Mouse (Mus musculus) erythroblast, adult 5-6 weeks (primary cell): ENCODE measurements around the gene Per1. TPM values are rescaled to one million over a fixed set of nuclear protein-coding genes. Genes with fewer than 3 reads are reported as not detected.
A peak's percentile ranks its signal among the peaks of the same experiment; 100 is the strongest.

Experiments
- ATAC-seq: replicated peaks from 2 replicates; pipeline ENCODE4 v1.8.0; 2016; ENCODE audit warnings: moderate number of reproducible peaks, mild to moderate bottlenecking, moderate TSS enrichment, inconsistent platforms; ENCODE audit not compliant: poor library complexity, low FRiP score, severe bottlenecking
- total RNA-seq, 2 experiments: library from RNA; stranded (forward) in 1 of 2; stranded (reverse) in 1 of 2; fragments of 150-400 nt in 1 of 2; fragments of 200-764, 138-1000 nt in 1 of 2; gene quantifications; 2 replicates each; pipeline versions ENCODE4 v1.2.3 to v1.2.4; 2015 to 2017; ENCODE audit warnings: low replicate concordance in 2 of 2

The Per1 gene
- total RNA-seq, 2 experiments from 2014 or later, result 1.9 to 2.3 TPM

DNA sequence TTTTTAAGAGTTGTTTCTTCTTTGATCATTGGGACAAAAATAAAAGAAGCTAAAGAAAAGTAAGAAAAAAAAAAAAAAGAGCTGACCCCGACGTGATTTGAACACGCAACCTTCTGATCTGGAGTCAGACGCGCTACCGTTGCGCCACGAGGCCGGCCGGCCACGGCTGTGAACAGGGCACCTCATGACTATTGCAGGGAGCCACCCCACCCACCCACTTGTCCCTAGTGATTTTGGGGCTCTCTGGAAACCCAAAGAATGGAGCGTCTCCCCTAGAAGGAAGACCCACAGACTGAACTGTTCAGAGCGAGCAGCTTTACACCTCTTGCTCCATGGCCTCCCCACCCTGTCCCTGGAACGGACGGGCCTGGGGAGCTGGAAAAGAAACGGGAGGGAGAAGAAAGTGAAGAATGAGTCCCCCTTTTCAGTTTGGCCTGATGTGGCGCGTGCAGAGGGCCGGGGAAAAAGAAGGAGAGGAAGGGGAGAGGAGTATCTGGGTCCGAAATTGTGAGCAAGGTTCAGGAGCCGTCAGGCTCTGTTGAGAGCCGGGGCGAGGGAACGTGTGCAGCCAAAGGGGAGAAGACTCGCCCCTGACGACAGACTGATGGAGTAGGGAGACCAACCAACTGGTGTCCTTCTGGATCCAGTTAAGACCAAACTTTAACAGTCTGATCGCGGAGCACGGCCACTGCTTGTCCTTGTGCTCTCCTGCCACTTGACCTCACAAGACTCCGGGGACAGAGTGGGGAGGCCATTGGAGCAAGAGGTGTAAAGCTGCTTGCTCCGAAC lies 31.4 kb upstream of the Per1 start:
- peak; percentile 22; the same call in 1 of the 2 replicates for ATAC-seq

DNA sequence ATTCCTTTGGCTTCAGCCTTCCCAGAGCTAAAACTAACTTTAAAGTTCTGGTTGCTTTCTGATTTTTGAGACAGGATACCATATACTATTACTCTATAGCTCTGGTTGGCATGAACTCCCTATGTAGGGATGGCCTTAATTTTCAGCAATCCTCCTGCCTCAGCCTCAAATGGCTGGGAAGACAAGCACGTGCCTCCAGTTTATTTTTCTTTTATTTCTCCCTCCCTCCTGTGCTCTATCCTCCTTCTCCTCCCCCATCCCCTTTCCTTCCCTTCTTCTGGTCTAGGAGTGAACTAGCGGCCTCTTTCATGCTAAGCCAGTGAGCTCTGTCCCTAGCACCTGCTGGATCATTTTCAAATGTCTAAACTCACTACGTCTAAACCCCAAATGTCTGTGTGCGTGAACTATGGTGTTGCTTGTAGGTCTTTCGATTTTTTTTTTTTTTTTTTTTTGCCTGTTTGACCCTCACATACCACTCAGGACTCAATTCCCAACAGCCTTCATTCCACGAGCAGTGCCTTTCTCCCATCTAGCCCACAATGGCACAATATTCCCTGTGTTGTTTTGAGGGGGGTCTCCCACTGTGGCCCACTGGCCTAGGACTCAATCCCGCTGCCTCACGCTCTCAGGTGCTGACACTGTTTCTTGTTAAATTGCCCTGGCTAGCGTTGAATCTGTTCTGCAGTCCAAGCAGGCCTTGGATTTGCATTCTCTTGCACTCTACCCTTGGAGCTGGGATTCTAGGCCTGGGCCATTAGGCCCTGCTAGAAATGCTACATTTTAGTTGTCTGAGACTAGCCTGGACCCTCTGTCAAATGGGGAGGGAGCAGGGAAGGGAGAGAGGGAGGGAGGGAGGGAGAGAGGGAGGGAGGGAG lies 30.5 kb upstream of the Per1 start:
- no peak for ATAC-seq

DNA sequence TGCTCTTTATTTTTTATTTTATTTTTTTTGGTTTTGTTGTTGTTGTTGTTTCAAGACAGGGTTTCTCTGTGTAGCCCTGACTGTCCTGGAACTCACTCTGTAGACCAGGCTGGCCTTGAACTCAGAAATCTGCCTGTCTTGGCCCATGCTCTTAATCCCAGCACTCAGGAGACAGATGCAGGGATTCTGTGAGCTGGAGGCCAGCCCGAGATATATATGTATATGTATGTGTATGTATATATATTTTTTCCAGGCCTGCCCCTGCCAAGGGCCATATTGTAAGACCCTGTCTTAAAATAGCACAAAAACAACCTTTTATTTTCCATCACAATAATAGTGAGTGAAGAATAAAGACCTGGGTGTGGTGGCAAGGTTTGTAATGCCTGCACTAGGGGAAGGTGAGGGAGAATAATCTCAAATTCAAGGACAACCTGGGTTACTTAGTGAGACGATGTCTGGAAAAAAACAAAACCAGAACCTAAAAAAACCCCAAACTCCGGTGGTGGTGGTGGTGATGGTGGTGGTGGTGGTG lies 29.6 kb upstream of the Per1 start:
- no peak for ATAC-seq

DNA sequence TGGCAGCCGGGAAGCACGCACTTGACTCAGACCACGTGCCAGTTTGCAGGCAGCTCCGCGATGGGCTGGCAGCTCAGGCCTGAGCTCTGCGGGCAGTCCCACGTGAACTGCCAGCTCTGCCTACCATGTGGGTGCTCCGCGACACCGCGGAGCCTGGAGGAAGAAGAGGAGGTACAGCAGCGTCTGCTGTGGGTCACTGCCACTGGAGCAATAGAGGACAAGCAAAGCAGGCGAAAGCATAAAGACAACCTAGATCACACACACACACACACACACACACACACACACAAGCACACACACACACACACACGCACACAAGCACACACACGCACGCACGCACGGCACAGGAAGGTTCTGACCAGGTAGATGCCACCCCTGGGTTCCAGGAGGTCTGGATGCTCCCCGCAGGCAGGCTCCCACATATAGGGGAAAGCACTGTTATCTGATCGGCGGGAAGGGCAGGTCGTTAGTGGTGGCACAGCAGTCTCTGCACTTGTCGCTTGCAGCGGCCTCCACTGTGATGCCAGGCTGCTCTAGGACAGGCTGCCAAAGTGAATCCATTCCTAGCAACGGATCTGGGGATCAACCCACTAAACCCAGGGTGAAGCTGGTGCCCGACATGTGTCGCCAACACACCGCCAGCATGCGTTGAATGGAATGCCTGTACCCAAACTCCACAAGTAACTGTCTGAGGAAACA lies 28.7 kb upstream of the Per1 start:
- ATAC-seq, result peak; percentile 26; the same call in 1 of the 2 replicates

DNA sequence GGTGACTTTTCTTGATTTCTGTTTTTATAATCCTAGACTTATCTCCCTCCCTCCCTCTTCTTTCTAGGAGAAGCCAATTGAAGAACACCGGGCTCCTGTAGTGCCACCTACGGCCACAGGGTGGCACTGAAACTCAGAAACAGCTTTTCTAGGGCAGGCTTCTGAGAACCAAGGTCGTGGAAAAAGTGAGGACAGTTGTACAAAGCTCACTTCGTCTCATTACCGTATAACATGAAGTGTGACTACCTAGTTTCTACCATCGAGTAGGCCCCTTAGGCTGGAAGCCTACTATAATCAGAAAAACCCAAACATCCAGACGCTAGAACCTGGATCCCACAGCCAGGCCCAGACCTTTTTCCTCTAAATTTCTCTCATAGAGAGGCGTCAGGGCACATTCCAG lies 28.1 kb upstream of the Per1 start:
- ATAC-seq, result peak; percentile 50

DNA sequence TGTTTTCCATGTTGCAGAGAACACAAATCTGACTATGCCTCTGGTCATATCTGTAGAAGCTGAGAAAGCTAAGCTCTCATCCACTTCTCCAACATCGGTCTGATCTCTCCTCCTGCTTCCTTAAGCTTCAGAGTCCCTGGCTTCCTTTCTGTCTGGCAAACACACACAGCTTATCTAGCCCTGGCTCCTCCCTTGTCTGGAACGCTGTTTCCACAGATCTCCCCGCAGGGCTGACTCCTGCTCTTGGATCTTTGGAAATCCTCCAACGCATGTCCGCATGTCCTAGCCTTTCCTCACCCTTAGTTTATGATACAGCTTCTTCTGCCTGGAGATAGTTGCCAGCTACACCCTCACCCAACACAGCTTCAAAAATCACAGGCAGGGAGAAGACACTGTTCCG lies 27.4 kb upstream of the Per1 start:
- ATAC-seq, result no peak

DNA sequence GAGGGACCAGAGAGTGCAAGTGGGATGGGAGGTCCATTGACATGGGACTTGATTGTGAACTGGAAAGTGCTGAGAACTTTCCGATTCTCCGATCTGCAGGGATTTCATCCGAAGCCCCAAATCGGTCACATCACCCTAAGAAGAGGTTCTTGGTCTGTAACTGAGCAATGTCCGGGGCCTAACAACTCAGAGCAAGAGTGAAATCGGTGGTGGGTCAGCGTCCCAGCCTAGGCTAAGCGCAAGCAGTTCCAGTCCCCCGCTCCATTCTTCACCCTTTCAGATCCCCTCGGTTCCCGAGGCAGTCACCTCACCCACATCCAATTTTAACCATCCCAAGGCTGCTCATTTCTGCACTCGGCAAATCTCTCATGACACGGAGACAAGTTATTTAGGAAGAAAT lies 24.9 kb upstream of the Per1 start:
- no peak for ATAC-seq

DNA sequence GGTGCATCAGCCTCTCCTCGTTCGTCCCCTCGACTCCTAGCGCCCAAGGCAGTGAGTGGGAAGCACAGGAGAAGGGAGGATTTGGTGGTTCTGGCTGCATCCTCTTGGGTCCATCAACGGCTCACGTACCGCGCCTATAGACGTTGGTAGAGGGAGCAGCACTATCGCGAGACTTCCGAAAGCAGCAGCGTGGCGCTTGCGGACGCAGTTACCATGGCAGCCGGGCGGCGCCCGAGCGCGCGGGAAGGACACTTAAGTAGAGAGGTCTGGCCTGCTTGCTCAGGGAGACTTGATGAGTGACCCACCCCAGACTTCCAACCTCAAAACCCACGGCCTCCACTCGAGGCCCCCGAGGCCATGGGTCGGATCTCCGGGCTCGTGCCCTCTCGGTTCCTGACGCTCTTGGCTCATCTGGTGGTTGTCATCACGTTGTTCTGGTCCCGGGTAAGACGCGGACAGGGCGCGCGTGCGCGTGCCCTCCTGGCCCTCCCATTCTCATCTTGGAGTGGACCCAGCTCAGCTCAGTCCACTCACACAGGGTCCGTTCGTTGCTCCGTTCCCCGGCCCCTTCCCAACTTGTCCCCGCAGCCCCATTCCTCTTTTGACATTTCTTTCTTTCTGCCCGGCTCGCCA lies 24.3 kb upstream of the Per1 start, which contains the start of gene Tmem107:
Gene Tmem107 (plus strand): TSS at position 217 of the 633 bp plus-strand sequence.
- peak; percentile 74 for ATAC-seq

DNA sequence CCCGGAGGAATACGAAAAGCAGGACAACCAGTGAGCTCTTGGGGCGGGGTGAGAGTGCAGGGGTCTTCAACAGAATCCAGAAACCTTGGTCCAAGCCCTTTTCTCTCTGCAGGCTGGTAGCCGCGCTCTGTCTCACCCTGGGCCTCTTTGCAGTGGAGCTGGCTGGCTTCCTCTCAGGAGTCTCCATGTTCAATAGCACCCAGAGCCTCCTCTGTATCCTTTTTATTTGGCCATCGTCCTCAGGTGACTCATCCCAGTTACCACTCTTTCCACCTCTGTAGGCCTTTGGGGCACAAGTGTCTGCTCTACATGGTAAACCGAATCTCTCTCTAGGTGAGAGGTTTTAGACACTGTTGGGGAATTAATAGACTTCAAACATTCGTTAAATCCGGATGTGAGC lies 23.8 kb upstream of the Per1 start:
- no peak for ATAC-seq

DNA sequence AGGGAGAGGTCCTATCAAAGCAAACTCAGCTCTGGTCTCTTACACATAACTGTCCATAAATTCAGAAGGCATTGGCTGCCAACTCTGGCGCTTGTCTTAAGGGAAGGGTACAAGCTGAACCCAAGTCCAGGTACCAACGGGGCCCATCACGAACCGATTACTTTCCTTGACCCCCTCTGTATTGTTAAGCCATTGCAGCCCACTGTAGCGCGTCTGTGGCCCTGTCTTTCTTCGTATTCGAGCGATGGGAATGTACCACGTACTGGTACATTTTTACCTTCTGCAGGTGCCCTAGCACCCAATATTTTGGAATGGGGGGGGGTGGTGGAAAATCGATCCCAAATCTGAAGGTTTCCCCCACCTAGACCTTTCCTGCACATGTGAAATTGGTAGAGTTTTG lies 22.8 kb upstream of the Per1 start:
- no peak for ATAC-seq

DNA sequence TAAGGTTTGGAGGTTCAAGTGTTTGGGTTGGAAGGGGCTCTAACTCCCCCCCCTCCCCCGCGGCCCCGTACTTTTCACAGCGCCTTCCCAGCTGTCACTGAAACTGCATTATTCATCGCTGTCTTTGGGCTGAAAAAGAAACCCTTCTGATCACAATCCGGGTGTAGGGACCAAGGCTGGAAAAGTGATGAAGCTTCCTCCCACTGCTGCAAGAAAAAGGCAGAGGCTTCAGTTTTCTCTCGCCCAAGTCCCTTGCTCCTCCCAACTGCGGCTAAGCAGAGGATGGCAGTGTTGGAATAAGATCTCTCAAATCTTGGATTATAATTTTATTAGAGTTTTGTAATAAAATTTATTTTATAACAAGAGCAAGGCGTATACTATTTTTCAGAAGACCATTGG lies 22.4 kb upstream of the Per1 start:
- no peak for ATAC-seq

DNA sequence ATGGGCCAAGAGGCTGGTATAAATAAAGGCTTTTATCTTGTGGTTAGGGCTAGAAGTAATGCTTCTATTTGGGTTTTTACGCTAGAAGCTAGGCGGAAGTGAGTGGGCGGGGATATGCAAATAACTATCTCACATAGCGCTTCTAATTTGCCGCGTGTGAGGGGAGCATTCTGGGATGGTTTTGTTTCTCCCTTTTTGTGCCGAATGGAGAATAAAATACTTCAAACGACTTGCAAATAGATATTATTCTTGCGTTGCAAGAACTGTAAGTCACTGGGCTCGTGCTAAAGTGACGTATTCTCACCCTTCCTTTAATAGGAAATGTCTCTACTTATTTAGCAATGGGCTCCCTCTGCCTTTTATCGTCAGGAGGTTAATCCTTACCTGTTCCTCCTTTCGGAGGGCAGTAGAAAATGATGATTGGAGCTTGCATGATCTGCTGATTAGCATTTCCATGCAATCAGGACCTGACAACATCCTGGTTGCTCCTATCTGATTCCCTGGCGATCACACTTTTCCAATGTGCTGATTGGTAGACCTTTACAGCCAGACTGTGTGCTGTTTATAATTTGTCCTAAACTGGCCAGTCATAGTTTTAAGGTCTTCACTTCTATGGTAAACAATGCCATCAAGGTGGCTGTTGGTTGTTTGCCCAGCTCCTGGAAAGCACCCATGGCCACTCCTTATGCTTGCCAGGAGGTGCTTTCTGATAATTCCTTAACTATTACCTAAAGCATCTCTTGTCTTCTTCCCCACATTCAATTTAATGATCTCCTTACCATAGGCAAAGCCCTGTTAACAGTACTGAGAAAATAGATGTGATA lies 21.7 kb upstream of the Per1 start:
- peak; percentile 69 for ATAC-seq

DNA sequence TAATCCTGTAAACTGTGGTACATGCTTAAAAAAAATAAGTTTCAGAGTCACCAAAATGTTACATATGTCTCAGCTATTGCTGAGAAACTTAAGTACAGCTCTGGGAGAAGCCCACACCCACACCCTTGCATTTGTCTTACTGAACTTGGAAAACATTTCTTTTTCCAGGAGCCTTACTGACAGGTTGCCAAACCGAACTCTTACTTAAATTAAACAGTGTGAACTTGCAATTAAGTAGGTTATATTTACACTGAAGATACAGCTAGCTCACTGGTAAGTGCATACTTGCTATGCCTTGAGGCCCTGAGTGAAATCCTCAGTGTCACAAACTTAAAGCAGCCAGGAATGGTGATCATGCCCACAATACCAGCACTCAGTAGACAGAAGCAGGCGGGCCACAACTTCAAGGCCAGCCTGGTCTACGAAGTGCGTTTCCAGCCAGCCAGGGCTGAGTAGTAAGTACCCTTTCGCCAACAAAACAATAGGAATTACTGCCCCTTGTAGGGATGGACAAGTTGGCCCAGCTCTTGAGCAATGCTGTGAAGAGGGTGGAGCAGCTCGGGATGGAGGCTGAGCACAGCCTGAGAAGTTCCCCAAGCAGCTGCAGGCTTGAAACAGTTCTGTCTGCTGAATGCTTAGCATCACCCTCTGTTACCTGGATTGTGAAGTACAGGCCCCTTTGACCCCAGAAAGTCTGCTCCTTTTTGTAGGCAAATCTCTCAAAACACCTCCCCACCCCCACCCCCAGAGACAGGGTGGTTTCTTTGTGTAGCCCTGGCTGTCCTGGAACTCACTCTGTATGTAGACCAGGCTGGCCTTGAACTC lies 20.9 kb upstream of the Per1 start:
- ATAC-seq, result no peak

DNA sequence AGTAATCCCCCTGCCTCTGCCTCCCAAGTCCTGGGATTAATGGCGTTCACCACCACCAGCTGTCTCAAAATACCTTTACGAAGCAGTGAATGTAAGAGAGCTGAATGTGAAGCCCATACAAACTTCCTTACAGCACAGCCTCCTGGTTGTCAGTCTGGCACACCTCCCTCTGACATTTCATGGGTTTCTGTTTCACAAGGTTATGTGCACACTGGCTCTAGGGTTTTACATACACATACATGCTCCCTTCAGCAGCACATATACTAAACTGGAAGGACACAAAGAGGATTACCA lies 20.3 kb upstream of the Per1 start:
- ATAC-seq, result no peak

DNA sequence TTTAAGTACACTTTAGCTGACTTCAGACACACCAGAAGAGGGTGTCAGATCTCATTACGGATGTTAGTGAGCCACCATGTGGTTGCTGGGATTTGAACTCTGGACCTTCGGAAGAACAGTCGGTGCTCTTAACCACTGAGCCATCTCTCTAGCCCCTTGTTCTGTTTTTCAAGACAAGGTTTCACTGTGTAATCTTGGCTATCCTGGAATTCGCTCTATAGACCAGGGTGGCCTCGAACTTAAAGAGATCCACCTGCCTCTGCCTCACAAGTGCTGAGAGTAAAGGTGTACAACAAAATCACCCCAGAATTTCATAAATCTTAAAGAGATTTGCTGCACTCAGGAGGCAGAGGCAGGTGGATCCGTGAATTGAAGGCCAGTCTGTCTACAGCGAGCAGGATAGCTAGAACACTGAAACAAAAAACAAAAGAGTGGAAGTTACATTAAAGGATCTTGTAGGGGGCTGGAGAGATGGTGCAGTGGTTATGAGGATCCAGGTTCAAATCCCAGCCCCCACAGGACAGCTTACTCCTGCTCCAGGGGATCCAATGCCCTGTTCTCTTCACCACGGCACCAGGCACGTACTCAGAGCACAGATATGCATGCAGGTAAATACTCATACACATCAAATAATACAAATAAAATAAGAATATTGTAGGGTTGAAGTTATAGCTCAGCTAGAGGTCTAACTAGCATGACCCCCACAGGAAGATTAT lies 19.1 kb upstream of the Per1 start:
- ATAC-seq, result no peak

DNA sequence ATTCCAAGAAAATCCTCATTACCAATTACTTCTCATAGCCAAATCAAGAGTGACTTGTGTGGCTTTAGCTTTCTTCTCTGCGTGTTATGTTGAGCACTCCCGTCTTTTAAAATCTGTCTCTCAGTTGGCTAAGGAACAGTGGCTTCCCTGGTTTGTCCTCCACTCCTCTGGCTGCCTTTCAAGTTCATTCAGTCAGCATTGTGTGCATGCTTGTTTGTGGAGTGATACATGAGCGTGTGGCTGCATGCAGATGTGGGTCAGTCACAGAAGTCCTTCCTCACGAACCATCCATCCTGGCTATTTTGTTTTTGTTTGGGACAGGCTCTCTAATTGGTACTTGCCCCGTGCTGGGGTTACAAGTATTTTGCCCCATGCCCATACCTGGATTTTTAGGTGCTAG lies 18.4 kb upstream of the Per1 start:
- no peak for ATAC-seq

DNA sequence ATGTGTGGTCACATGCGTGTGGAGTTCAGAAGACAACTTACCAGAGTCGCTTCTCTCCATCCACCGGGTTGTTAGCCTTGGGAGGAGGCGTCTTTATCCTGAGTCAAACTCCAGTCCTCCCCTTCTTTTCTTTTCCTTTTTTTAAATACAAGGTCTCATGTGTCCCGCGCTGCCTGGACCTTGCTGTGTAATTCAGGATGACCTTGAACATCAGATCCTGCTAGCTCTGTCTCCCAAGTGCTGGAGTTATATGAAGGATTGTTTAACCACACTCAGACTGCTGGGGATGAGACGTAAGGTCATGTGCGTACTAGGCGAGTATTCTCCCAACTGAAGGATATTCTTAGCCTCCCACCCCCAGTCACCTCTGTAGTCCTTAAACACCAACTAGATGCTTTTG lies 17.7 kb upstream of the Per1 start:
- ATAC-seq, result no peak

DNA sequence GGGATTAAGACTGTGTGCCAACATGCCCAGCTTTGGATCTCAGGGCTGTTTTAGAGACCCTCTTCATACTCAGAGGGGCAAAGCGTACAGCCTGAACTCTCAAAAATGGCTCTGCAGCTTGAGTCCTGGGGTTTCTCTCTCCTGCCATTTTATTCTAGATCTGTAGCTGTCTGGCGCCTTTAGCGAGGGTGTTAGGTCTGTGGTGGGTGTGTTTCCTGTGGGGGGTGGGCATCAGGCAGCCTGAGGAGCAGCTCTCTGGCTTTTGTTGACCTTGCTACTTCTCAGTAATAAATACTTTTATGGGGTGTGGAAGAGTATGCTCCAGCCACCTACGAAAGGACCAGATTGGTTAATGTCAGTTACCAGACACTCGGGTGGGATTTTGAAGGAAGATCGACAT lies 17.0 kb upstream of the Per1 start:
- no peak for ATAC-seq
